Mouse (Mus musculus): Measurements from ENCODE around the gene Dbi.

The Dbi gene

GRCm38 (mm10) chr1:120082957-120083585 lies 37.8 kb downstream of the Dbi start:
- DNase-seq: no peak

GRCm38 (mm10) chr1:120080632-120081031 lies 40.2 kb downstream of the Dbi start:
- no peak for DNase-seq

DNA sequence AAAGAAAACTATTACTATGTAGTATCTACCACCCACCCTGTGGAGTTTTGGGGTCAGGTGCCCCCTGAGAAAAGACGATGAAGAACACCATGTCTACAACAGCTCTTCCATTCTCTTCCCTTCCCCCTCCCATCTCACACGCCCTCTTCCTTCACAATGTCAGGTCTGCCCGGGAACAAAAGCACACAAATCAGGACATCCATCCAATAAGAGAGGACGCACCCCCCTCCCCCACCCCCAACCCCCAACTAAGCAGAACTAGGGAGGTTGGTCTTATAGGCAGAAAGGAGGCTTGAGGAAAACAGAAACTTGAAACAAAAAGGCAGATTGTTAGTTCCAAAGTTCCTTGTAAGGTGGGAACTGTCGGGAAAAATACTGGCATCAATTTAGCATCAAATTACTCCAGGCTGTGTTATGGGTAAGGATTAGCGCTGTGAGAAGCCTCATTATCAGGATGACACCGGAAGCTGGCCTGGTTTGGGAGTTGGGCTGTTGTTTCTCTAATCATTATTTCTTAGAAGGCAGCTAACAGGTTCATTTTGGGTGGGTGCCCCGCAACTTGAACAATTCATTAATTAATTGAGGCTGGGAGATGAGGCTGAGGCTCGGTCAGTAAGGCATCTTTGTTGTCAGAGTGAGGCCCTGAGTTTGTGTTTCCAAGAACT lies 43.0 kb downstream of the Dbi start:
- no peak for DNase-seq

- DNase-seq: no peak
These were observed 45.4 kb downstream of the Dbi start for GRCm38 (mm10) chr1:120075507-120075906.

DNA sequence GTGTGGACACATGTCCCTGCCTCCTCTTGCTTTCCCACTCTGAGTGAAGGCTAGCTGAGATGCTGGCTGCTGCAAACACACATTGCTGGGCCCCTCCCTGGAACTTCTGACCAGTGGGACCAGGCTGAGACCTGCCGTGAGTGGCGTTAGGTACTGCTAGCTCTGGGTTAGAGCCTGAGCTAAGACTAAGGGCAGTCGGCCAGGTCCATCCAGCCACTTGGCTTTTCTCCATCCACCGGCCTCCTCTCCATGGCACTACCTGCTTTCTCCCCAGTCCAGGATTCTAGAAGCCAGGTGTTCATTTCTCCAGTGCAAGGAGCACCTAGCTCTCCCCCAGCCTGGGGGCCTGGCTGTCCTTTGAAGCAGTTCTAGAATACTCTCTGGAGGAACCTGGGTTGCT lies 45.9 kb downstream of the Dbi start:
- DNase-seq: no peak

DNA sequence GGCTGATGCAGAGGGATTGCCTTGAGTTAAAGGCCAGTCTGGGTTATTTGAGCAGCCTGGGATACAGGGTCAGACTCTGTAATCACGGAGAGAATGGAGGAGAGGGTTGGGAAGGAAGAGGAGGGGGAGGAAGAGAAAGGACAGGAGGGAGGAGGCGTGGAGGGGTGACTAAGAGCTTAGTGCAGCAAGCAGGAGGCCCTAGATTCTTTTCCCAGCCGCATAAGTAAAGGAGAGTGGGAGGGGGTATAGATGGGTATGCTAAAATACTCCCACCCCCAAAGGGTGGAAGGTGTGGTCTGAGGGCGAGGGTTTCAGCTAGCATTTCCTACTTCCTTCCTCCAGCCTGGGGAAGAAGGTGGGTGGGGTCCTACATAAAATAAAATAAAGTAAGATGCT lies 46.6 kb downstream of the Dbi start:
- DNase-seq: no peak

DNA sequence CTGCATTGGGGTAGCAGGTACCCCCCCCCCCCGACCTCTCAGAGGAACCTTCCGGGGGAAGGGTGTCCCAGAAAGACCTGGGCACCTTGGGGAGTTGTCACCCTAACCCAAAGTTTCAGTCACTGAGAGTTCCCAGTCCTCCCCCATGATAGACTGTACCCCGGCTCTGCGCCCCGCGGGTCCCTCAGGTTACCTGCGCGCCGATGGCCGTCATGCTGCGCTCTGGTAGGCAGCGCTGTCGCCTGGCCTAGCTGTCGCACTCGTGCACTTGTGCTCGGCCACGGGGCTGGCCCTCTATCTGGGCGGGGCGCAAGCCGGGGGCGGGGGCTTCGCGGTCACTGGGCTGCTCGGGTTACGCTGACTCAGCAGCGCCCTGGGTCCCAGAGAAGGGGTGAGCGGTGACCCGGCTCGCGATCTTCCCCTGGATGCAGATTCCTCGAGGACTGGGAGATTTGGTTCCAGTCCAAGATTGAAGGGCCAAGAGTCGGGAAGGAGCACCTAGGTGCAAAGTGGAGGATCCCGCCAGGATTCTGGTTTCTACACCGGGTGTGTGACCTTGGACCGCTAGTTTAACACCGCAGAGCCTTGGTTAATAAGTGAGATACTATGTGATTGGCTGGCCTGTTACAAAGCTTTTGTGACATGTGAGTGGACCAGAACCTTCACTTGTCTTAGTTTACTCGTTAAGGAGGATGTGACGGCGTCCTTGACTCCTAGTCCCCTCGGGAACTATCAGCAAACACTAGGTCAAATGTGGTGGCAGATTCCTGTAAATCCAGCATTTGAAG lies 47.2 kb downstream of the Dbi start, which contains the start of gene Tmem37:
TSS of gene Tmem37 (minus strand) at position 556 of the 788 bp plus-strand sequence.
- peak in 1 of 2 experiments; percentile 15 for DNase-seq

DNA sequence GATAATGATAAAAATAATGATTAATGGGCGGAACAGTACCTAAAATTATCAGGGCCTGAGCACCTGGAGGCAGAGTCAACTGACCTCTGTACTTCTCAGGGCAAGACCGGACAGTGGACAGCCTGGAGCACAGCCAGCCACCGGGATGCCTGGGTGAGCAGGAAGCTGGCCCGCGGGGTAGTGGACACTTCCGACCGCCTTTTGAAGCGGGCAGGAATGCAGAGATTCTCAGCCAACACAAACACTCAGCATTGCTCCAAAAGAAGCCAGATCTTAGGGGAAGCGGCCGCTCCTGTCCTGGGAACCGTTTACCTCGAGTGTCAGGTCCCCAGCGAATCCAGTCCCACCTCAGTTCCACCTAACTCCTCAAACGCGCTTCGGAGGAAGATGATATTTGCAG lies 48.0 kb downstream of the Dbi start:
- DNase-seq: no peak

DNA sequence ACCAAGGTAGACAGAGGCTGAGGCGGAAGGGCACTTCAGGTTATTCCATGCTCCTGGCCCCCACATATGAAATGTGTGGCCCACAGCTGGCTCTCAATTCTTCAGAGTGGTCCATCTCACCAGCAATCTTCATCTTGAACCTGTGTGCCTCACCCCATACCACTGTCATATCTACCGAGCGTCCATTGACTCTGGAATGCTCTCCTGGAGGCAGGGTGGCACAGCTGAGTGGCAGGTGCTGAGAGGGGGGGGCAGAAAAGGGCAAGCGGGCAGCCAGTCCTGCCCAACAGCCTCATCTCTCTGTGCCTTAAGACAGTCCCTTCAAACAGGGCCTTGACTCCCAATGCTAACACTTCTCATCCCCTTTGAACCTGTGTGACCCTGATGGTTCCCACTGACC lies 49.7 kb downstream of the Dbi start:
- no peak for DNase-seq

- no peak for DNase-seq
These were observed 50.7 kb downstream of the Dbi start for GRCm38 (mm10) chr1:120070168-120070567.

DNA sequence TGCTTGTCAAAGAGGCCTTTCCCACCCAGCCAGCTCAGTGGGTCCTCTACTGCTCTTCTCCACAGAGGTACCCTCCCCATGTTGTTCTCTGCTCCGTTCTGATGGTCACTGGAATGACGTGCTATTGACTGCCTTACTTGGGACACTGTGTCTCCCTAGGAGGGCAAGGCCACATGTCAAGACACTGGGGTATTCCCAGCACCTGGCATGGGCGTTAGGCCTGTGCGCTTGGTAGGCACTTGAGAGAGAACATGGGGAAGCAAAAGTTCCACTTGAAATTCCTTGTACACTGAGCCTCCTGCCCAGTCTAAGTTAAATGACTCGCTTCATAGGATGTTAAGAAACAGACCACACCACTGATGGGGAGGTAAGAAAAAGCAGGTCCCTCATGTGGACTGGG lies 51.8 kb downstream of the Dbi start:
- no peak for DNase-seq

- DNase-seq: no peak
These were observed 54.3 kb downstream of the Dbi start for GRCm38 (mm10) chr1:120066625-120067024.

- DNase-seq: no peak
These were observed 54.7 kb downstream of the Dbi start for GRCm38 (mm10) chr1:120066159-120066558.

GRCm38 (mm10) chr1:120064036-120064682 lies 56.7 kb downstream of the Dbi start:
- DNase-seq: no peak

Measured in thymus, postnatal 36 days (tissue).